Mouse (Mus musculus) neural tube, embryonic 14.5 days (tissue): ENCODE data around the gene Edil3. TPM values are rescaled to one million over a fixed set of nuclear protein-coding genes. Genes with fewer than 3 reads are reported as not detected.

Experiments used
- ATAC-seq: fragments of 200-750 bp; cut with Nextera tagmentation; 2 replicates; pipeline ENCODE4 v1.8.0; 2017; ENCODE audit warnings: low read depth, mild to moderate bottlenecking, moderate TSS enrichment, moderate library complexity
- H3K27ac ChIP-seq: fragments of 300-500 bp; sonication (generic); 2 replicates; pipeline ENCODE4 v1.5.1; 2014; ENCODE audit warnings: low read depth, mild to moderate bottlenecking, control low read depth, low read length, moderate library complexity, mixed read lengths
- H3K27me3 ChIP-seq: fragments of 300-500 bp; sonication (generic); 2 replicates; pipeline ENCODE4 v1.6.1; 2014; ENCODE audit warnings: low read length; ENCODE audit not compliant: control insufficient read depth, insufficient read depth
- H3K36me3 ChIP-seq: fragments of 300-500 bp; sonication (generic); 2 replicates; pipeline ENCODE4 v1.6.1; 2014; ENCODE audit warnings: low read length, mixed read lengths; ENCODE audit not compliant: control insufficient read depth, insufficient read depth
- H3K4me1 ChIP-seq: fragments of 300-500 bp; sonication (generic); 2 replicates; pipeline ENCODE4 v1.6.1; 2014; ENCODE audit warnings: low read length; ENCODE audit not compliant: control insufficient read depth, insufficient read depth
- H3K4me2 ChIP-seq: fragments of 300-500 bp; sonication (generic); 2 replicates; pipeline ENCODE4 v1.6.1; 2014; ENCODE audit warnings: mild to moderate bottlenecking, low read depth, low read length, control low read depth
- H3K4me3 ChIP-seq: fragments of 300-500 bp; sonication (generic); 2 replicates; pipeline ENCODE4 v1.5.1; 2014; ENCODE audit warnings: low read depth, low read length, control low read depth, mixed read lengths
- H3K9ac ChIP-seq: fragments of 300-500 bp; sonication (generic); replicated peaks from 2 replicates; pipeline ENCODE4 v1.6.1; 2014; ENCODE audit warnings: low read depth, mild to moderate bottlenecking, control low read depth, low read length, mixed read lengths
- H3K9me3 ChIP-seq: fragments of 300-500 bp; sonication (generic); 2 replicates; pipeline ENCODE4 v1.6.1; 2016; ENCODE audit warnings: low read length; ENCODE audit not compliant: control insufficient read depth
- WGBS: fragments of 180-500 bp; shearing (Covaris S2); extraction: QIAGEN DNeasy Blood & Tissue Kit; methylation state at CpG from one replicate; pipeline ENCODE4 v1.1.7; 2014; 5-methylcytosine and 5-hydroxymethylcytosine counted together
- polyA plus RNA-seq: library from polyadenylated mRNA; unstranded; fragments of >200 nt; fragmentation: Nextera tagmentation; extraction: Ambion mirVana; gene quantifications from 2 replicates; pipeline ENCODE4 v1.2.1, GENCODE M21; 2014

Edil3 gene
- polyA plus RNA-seq, 1 experiment from 2014 or later: 76.7 TPM

GRCm38 (mm10) chr13:89146056-89146547 lies 324.8 kb downstream of the Edil3 start:
- WGBS: 71% methylated on average over 4 of the region's 4 CpGs
- no peaks in the 10 kb centered on the region for H3K27me3 ChIP-seq
- H3K27ac ChIP-seq: no peak overlapping the region
- H3K4me2 ChIP-seq: no peak overlapping the region
- ATAC-seq: 0 out of 2 replicates have a peak, but pooled peaks have one; percentile 38
- no peaks in the 10 kb centered on the region for H3K36me3 ChIP-seq
- H3K9ac ChIP-seq: no peak overlapping the region
- H3K4me1 ChIP-seq: no peaks in the 10 kb centered on the region
- H3K4me3 ChIP-seq: no peak overlapping the region
- H3K9me3 ChIP-seq: no peaks in the 10 kb centered on the region

GRCm38 (mm10) chr13:89151878-89152277 lies 330.6 kb downstream of the Edil3 start:
- no peaks in the 10 kb centered on the region for H3K27me3 ChIP-seq
- ATAC-seq: no peak
- WGBS: 69% methylated on average over 3 of the region's 3 CpGs

GRCm38 (mm10) chr13:89167960-89168359 lies 346.7 kb downstream of the Edil3 start:
- Histone ChIP-seq H3K9ac (no peak overlapping the region), H3K4me3 (no peak overlapping the region), H3K27ac (no peak overlapping the region), H3K4me1 (no peaks in the 10 kb centered on the region), H3K27me3 (no peaks in the 10 kb centered on the region), H3K9me3 (no peaks in the 10 kb centered on the region), H3K4me2 (no peak overlapping the region), H3K36me3 (no peaks in the 10 kb centered on the region)
- 82% methylated on average over 1 of the region's 1 CpGs for WGBS
- no peak for ATAC-seq

More at GRCm38 (mm10) chr13:89151878-89152277, 330.6 kb downstream of the Edil3 start:
- Histone ChIP-seq H3K9me3 (no peaks in the 10 kb centered on the region), H3K9ac (no peak overlapping the region), H3K4me1 (no peaks in the 10 kb centered on the region), H3K27ac (no peak overlapping the region), H3K4me3 (no peak overlapping the region), H3K4me2 (no peak overlapping the region), H3K36me3 (no peaks in the 10 kb centered on the region)

GRCm38 (mm10) chr13:89170040-89170439 lies 348.8 kb downstream of the Edil3 start:
- Histone ChIP-seq H3K9ac (no peak overlapping the region), H3K4me1 (no peaks in the 10 kb centered on the region), H3K36me3 (no peaks in the 10 kb centered on the region), H3K4me2 (no peak overlapping the region), H3K27ac (no peak overlapping the region), H3K4me3 (no peak overlapping the region), H3K27me3 (no peaks in the 10 kb centered on the region), H3K9me3 (no peaks in the 10 kb centered on the region)
- no peak for ATAC-seq
- WGBS: 69% methylated on average over 4 of the region's 4 CpGs

GRCm38 (mm10) chr13:89175154-89175553 lies 353.9 kb downstream of the Edil3 start:
- Histone ChIP-seq H3K27ac (no peak overlapping the region), H3K27me3 (no peaks in the 10 kb centered on the region), H3K9ac (no peak overlapping the region), H3K4me1 (no peaks in the 10 kb centered on the region), H3K9me3 (no peaks in the 10 kb centered on the region), H3K4me2 (no peak overlapping the region), H3K36me3 (no peaks in the 10 kb centered on the region), H3K4me3 (no peak overlapping the region)
- ATAC-seq: no peak
- WGBS: 82% methylated on average over 2 of the region's 2 CpGs

GRCm38 (mm10) chr13:89189051-89189450 lies 367.8 kb downstream of the Edil3 start:
- H3K4me2 ChIP-seq: no peak overlapping the region
- no peak overlapping the region for H3K4me3 ChIP-seq
- H3K9me3 ChIP-seq: no peaks in the 10 kb centered on the region
- 94% methylated on average over 1 of the region's 1 CpGs for WGBS
- no peaks in the 10 kb centered on the region for H3K27me3 ChIP-seq
- no peak for ATAC-seq
- H3K9ac ChIP-seq: no peak overlapping the region
- H3K4me1 ChIP-seq: no peaks in the 10 kb centered on the region
- H3K36me3 ChIP-seq: no peaks in the 10 kb centered on the region
- no peak overlapping the region for H3K27ac ChIP-seq

- no peak overlapping the region for H3K4me2 ChIP-seq
- H3K36me3 ChIP-seq: no peaks in the 10 kb centered on the region
- WGBS: 45% methylated on average over 2 of the region's 2 CpGs
- H3K27ac ChIP-seq: no peak overlapping the region
- H3K9ac ChIP-seq: no peak overlapping the region
- H3K9me3 ChIP-seq: no peaks in the 10 kb centered on the region
- no peaks in the 10 kb centered on the region for H3K4me1 ChIP-seq
- H3K4me3 ChIP-seq: no peak overlapping the region
- ATAC-seq: no peak
- no peaks in the 10 kb centered on the region for H3K27me3 ChIP-seq
These were observed 375.7 kb downstream of the Edil3 start for GRCm38 (mm10) chr13:89197019-89197418.

- no peak overlapping the region for H3K4me2 ChIP-seq
- H3K9ac ChIP-seq: no peak overlapping the region
- H3K36me3 ChIP-seq: no peaks in the 10 kb centered on the region
- H3K4me3 ChIP-seq: no peak overlapping the region
- no peaks in the 10 kb centered on the region for H3K4me1 ChIP-seq
- WGBS: 54% methylated on average over 2 of the region's 2 CpGs
- H3K27ac ChIP-seq: no peak overlapping the region
- ATAC-seq: no peak
- H3K9me3 ChIP-seq: no peaks in the 10 kb centered on the region
- no peaks in the 10 kb centered on the region for H3K27me3 ChIP-seq
These were observed 378.0 kb downstream of the Edil3 start for GRCm38 (mm10) chr13:89199275-89199674.

GRCm38 (mm10) chr13:89238104-89238503 lies 416.8 kb downstream of the Edil3 start:
- H3K9me3 ChIP-seq: no peaks in the 10 kb centered on the region
- H3K9ac ChIP-seq: no peak overlapping the region
- H3K36me3 ChIP-seq: no peaks in the 10 kb centered on the region
- H3K4me2 ChIP-seq: no peak overlapping the region
- H3K4me3 ChIP-seq: no peak overlapping the region
- no peak for ATAC-seq
- no peak overlapping the region for H3K27ac ChIP-seq
- H3K27me3 ChIP-seq: no peaks in the 10 kb centered on the region
- no peaks in the 10 kb centered on the region for H3K4me1 ChIP-seq
- WGBS: 100% methylated on average over 1 of the region's 1 CpGs
